Mouse (Mus musculus) activated CD4-positive, CD25-positive, alpha-beta regulatory T cell, adult 9 weeks (primary cell): ENCODE data around the gene Cish. TPM values are rescaled to one million over a fixed set of nuclear protein-coding genes. Genes with fewer than 3 reads are reported as not detected.

Experiments used
- polyA plus RNA-seq: library from polyadenylated mRNA; unstranded; fragments of 100-300 nt; shearing (Covaris generic); gene quantifications from one replicate; pipeline ENCODE4 v1.2.1, GENCODE M21; 2017

The Cish gene
- 255 TPM for polyA plus RNA-seq

DNA sequence AAGGTAGTCTGAATTCAATTTTAAA lies at the start of gene Cish:
Gene Cish, plus strand, starts transcription at position 11 of the 25 bp plus-strand sequence.

DNA sequence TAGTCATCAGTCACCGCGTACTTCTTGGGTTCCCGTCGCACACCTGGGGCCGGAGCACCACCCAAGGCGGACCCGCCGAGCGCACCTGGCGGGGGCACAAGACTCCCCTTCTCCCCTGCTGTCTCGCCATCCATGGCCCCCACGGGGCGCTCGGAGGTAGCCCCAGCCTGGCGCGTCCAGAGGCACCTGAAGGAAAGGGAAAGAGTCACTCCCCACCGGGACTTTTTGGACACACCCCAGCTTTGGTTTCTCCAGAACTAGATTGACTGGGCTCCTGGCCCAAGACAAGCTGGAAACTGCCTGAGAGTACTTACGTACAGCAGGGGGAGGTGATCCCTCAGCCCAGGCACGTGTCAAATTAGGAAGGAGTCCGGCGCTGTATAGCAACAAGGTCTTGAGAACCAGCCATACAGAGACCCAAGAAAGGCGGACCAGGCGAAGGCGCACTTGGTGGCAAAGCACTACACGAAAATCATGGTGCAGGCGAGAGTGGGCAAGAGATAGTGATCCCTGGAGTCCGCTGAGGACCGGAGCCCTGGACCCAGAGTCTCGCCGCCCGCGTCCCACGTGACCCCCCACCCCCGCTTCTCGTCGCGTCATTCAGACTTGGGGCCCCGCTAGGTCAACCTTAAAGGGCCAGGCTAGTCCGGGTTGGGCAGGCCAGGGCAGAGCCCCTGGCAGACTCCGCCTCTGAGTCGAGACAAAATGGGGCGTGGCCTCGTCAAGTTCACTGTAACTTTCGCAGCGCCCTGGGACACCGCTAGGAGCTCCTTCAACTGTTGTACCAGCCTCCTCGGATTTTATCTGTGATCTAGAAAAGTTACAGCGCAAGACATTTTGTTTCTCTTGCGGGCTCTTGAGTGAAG lies 6.4 kb upstream of the Cish start, which contains the start of gene Mapkapk3:
Gene Mapkapk3, minus strand, starts transcription at position 667 of the 866 bp plus-strand sequence.

DNA sequence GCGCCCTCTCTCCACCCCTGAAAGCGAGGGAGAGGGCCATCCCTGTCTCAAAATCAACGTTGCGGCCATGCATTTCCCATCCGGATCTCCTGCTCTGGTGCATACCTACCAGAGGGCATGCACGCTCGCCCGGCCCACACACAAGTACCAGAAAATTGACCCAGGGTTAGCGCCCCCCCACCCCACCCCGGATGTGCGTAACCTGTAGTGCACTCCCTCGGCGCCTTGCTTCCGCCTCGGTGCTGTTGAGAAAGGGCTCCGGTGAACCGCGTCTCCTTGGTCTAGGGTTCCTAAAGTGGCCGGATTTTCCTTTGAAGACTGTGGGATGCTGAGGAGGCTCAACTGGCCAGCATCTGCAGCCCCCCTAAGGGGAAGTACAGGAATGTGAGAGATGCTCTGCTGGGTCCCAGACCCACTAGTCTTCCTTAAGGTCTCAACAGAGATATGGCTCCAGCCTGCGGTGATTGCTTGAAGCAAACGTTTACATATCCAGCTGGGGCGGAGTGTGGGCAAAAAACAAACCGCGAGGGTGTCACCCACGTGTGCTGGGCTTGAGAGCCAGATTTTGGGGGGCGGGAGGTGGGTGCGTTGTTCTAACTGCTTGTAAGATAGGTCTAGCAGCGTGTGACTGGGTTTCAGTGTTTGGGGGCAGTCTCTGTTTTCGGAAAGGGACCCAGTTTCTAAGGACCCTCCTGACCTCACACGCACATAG lies 42.5 kb downstream of the Cish start, which contains the start of gene Hemk1:
Gene Hemk1, minus strand, starts transcription at position 179 of the 712 bp plus-strand sequence.

DNA sequence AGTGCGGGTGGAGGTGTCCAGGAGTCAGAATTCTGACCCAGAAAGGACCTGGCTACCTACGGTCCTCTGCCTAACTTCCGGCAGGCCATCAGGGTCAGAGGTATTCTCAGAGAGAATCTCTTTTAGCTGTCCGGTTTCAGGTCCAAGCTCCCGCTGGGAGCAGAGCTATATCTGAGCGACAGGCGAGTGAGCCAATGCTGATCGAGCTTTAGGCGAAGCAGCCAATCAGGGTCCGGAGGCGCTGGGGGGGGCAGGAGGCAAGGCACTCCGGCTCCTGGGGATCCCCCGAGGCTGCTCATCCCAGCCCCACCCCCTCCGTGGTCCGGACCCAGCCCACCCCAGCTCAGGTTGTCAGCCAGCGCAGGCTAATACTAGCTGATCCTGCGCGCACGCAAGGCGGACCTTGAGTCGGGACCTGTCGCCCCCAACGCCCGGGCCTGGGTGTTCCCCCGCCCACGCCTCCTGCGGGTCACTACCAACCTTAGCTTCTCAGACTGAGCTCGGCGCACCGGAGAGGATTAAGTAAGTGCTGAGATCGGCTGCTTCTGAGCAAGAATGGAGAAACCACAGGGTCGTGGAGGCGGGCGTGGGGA lies 44.5 kb downstream of the Cish start, which contains the start of gene 6430571L13Rik:
Gene 6430571L13Rik, plus strand, starts transcription at position 336 of the 593 bp plus-strand sequence.

Other genes starting within 250 kb of the Cish start
- 0.09 TPM for gene Dock3, start 64.1 kb upstream of the Cish start, polyA plus RNA-seq
- 147 TPM for gene Mapkapk3, start 6.1 kb upstream of the Cish start, polyA plus RNA-seq
- 33.8 TPM for gene Hemk1, start 42.3 kb downstream of the Cish start, polyA plus RNA-seq
- 2.6 TPM for gene 6430571L13Rik, start 44.6 kb downstream of the Cish start, polyA plus RNA-seq
- 1.0 TPM for gene Cacna2d2, start 103.6 kb downstream of the Cish start, polyA plus RNA-seq
- gene Tmem115, start 237.9 kb downstream of the Cish start, polyA plus RNA-seq: 54.4 TPM
- 66.6 TPM for gene Cyb561d2, start 246.2 kb downstream of the Cish start, polyA plus RNA-seq
- gene Nprl2, start 246.2 kb downstream of the Cish start, polyA plus RNA-seq: 64.2 TPM